Mouse (Mus musculus) retina, adult 2 months (tissue): ENCODE data around the gene Trappc3.
A peak's percentile ranks its signal among the peaks of the same experiment; 100 is the strongest.

ENCODE experiments used
- DNase-seq: peaks from one replicate; pipeline ENCODE4 v3.0.0-alpha.2; 2012; ENCODE audit warnings: low read depth, low spot score

Gene Trappc3

GRCm38 (mm10) chr4:126278565-126278915, 16.4 kb downstream of the Trappc3 start:
- no peak for DNase-seq

GRCm38 (mm10) chr4:126278961-126279360, 16.8 kb downstream of the Trappc3 start:
- no peak for DNase-seq

GRCm38 (mm10) chr4:126281706-126282105, 19.6 kb downstream of the Trappc3 start:
- no peak for DNase-seq

GRCm38 (mm10) chr4:126283582-126283981, 21.5 kb downstream of the Trappc3 start:
- no peak for DNase-seq

GRCm38 (mm10) chr4:126286492-126286891, 24.4 kb downstream of the Trappc3 start, which contains the start of gene Col8a2:
Col8a2 (plus strand) TSS chr4:126286793.
- no peak for DNase-seq

GRCm38 (mm10) chr4:126287302-126287995, 25.3 kb downstream of the Trappc3 start:
- no peak for DNase-seq

GRCm38 (mm10) chr4:126288085-126288666, 26.1 kb downstream of the Trappc3 start:
- DNase-seq = no peak

- no peak for DNase-seq
These were observed 28.2 kb downstream of the Trappc3 start for GRCm38 (mm10) chr4:126290314-126290713.

GRCm38 (mm10) chr4:126291196-126291595, 29.1 kb downstream of the Trappc3 start:
- no peak for DNase-seq

- DNase-seq = no peak
These were observed 33.0 kb downstream of the Trappc3 start for GRCm38 (mm10) chr4:126295152-126295551.

GRCm38 (mm10) chr4:126295937-126296336, 33.8 kb downstream of the Trappc3 start:
- DNase-seq = no peak

GRCm38 (mm10) chr4:126296617-126297101, 34.5 kb downstream of the Trappc3 start:
- no peak for DNase-seq

GRCm38 (mm10) chr4:126300916-126301583, 38.9 kb downstream of the Trappc3 start:
- DNase-seq = no peak

GRCm38 (mm10) chr4:126301584-126302309, 39.6 kb downstream of the Trappc3 start:
- DNase-seq = no peak

- no peak for DNase-seq
These were observed 41.8 kb downstream of the Trappc3 start for GRCm38 (mm10) chr4:126303877-126304276.

GRCm38 (mm10) chr4:126305428-126305827, 43.3 kb downstream of the Trappc3 start:
- DNase-seq = no peak

- DNase-seq = no peak
These were observed 43.9 kb downstream of the Trappc3 start for GRCm38 (mm10) chr4:126306058-126306457.

GRCm38 (mm10) chr4:126306827-126307226, 44.7 kb downstream of the Trappc3 start:
- no peak for DNase-seq

- DNase-seq = no peak
These were observed 47.2 kb downstream of the Trappc3 start for GRCm38 (mm10) chr4:126309211-126309921.

GRCm38 (mm10) chr4:126309922-126310309, 47.8 kb downstream of the Trappc3 start:
- DNase-seq = peak; percentile 51

- no peak for DNase-seq
These were observed 48.2 kb downstream of the Trappc3 start for GRCm38 (mm10) chr4:126310344-126310743.
